Mouse (Mus musculus) bone marrow, adult 2 months (tissue): Measurements from ENCODE around the gene P2rx5.

Experiments
- CTCF ChIP-seq: fragments of 200-500 bp; IDR thresholded peaks from 2 replicates; pipeline ENCODE4 v1.5.1; 2011; ENCODE audit warnings: low read length, control low read depth; ENCODE audit not compliant: control insufficient read depth, insufficient read depth
- POLR2A ChIP-seq: fragments of 200-500 bp; IDR thresholded peaks from 2 replicates; pipeline ENCODE4 v1.6.1; 2011; ENCODE audit warnings: low read depth, mild to moderate bottlenecking, control low read depth, low read length, borderline replicate concordance; ENCODE audit not compliant: control insufficient read depth

GRCm38 (mm10) chr11:73201021-73201420 is 40.8 kb downstream of the P2rx5 start:
- no peak for TF ChIP-seq CTCF
- no peak for TF ChIP-seq POLR2A
